Mouse (Mus musculus): ENCODE results near the gene Golga1. TPM values are rescaled to one million over a fixed set of nuclear protein-coding genes. Genes with fewer than 3 reads are reported as not detected.
"Not testable (repeated sequence)": the region's sequence is repeated elsewhere in the genome, so short reads cannot be mapped to it uniquely, and the experiment has no call there.

The Golga1 gene
- 9.4 and 10.4 TPM in 2 replicates for polyA plus RNA-seq (2015; fragmentation: Nextera tagmentation; extraction: Ambion mirVana)

GRCm38 (mm10) chr2:39065400-39065987 is at the start of gene Golga1:
Golga1 (minus strand) TSS chr2:39065541.
- peak within 1 kb of the TSS; percentile 97 for H3K9ac ChIP-seq

GRCm38 (mm10) chr2:39114093-39114492 is 48.8 kb upstream of the Golga1 start:
- Histone ChIP-seq H3K36me3 (replicated peaks) (no peaks in the 10 kb centered on the region), H3K9me3 (replicated peaks) (no peaks in the 10 kb centered on the region), H3K9ac (no peak overlapping the region), H3K4me3 (replicated peaks) (no peak overlapping the region), H3K27me3 (no peaks in the 10 kb centered on the region), H3K27ac (replicated peaks) (no peak overlapping the region), H3K4me1 (replicated peaks) (peaks cover 14% of the 10 kb centered on the region), H3K4me2 (no peak overlapping the region)
- 51% methylated on average over 7 of the region's 7 CpGs for WGBS (ENCODE audit: insufficient replicate concordance)
- ATAC-seq (ENCODE audit: insufficient read depth), result no peak

More at GRCm38 (mm10) chr2:39065400-39065987, at the start of gene Golga1:
- under 1% methylated on average over 50 of the region's 50 CpGs for WGBS (ENCODE audit: insufficient replicate concordance)
- H3K36me3 ChIP-seq (replicated peaks), result peaks cover 24% of the 10 kb centered on the region
- no peaks in the 10 kb centered on the region for H3K9me3 ChIP-seq (replicated peaks)
- H3K4me2 ChIP-seq, result peak within 1 kb of the TSS; percentile 88
- H3K4me3 ChIP-seq (replicated peaks), result peak within 1 kb of the TSS; percentile 99
- H3K27me3 ChIP-seq, result no peaks in the 10 kb centered on the region
- ATAC-seq (ENCODE audit: insufficient read depth), result peak; percentile 95
- H3K4me1 ChIP-seq (replicated peaks), result peaks cover 14% of the 10 kb centered on the region
- H3K27ac ChIP-seq (replicated peaks), result peak within 1 kb of the TSS; percentile 95

- Histone ChIP-seq H3K4me3 (replicated peaks) (no peak overlapping the region), H3K9ac (no peak overlapping the region), H3K36me3 (replicated peaks) (no peaks in the 10 kb centered on the region), H3K4me2 (no peak overlapping the region), H3K9me3 (replicated peaks) (no peaks in the 10 kb centered on the region), H3K27me3 (no peaks in the 10 kb centered on the region), H3K27ac (replicated peaks) (no peak overlapping the region), H3K4me1 (replicated peaks) (peaks cover 11% of the 10 kb centered on the region)
- no peak for ATAC-seq (ENCODE audit: insufficient read depth)
These were observed 45.2 kb upstream of the Golga1 start for GRCm38 (mm10) chr2:39110514-39110913.

GRCm38 (mm10) chr2:39109712-39110111 is 44.4 kb upstream of the Golga1 start:
- not testable (repeated sequence) for H3K4me2 ChIP-seq; H3K4me3 ChIP-seq (replicated peaks); H3K36me3 ChIP-seq (replicated peaks); H3K9ac ChIP-seq; H3K27me3 ChIP-seq; H3K27ac ChIP-seq (replicated peaks); H3K9me3 ChIP-seq (replicated peaks)
- ATAC-seq (ENCODE audit: insufficient read depth), result 0 out of 2 replicates have a peak, but pooled peaks have one; percentile 28
- peaks cover 11% of the 10 kb centered on the region for H3K4me1 ChIP-seq (replicated peaks)

GRCm38 (mm10) chr2:39099951-39100350 is 34.6 kb upstream of the Golga1 start:
- ATAC-seq (ENCODE audit: insufficient read depth); H3K27me3 ChIP-seq; H3K4me2 ChIP-seq; H3K4me3 ChIP-seq (replicated peaks); H3K4me1 ChIP-seq (replicated peaks); H3K9me3 ChIP-seq (replicated peaks); H3K9ac ChIP-seq; H3K27ac ChIP-seq (replicated peaks); H3K36me3 ChIP-seq (replicated peaks): not testable (repeated sequence)
- whole genome bisulfite sequencing (ENCODE audit: insufficient replicate concordance), result 83% methylated on average over 1 of the region's 1 CpGs

GRCm38 (mm10) chr2:39097993-39098392 is 32.7 kb upstream of the Golga1 start:
- no peak for ATAC-seq (ENCODE audit: insufficient read depth)
- Histone ChIP-seq H3K4me2 (no peak overlapping the region), H3K9me3 (replicated peaks) (no peaks in the 10 kb centered on the region)

GRCm38 (mm10) chr2:39091966-39092365 is 26.6 kb upstream of the Golga1 start:
- Histone ChIP-seq H3K27ac (replicated peaks) (no peak overlapping the region), H3K27me3 (no peaks in the 10 kb centered on the region), H3K4me2 (no peak overlapping the region), H3K4me1 (replicated peaks) (no peaks in the 10 kb centered on the region), H3K9me3 (replicated peaks) (no peaks in the 10 kb centered on the region), H3K4me3 (replicated peaks) (no peak overlapping the region), H3K36me3 (replicated peaks) (no peaks in the 10 kb centered on the region), H3K9ac (no peak overlapping the region)
- 67% methylated on average over 1 of the region's 1 CpGs for WGBS (ENCODE audit: insufficient replicate concordance)
- no peak for ATAC-seq (ENCODE audit: insufficient read depth)

More at GRCm38 (mm10) chr2:39097993-39098392, 32.7 kb upstream of the Golga1 start:
- Histone ChIP-seq H3K36me3 (replicated peaks) (no peaks in the 10 kb centered on the region), H3K9ac (no peak overlapping the region), H3K27ac (replicated peaks) (no peak overlapping the region), H3K4me3 (replicated peaks) (no peak overlapping the region), H3K4me1 (replicated peaks) (no peaks in the 10 kb centered on the region), H3K27me3 (no peaks in the 10 kb centered on the region)

GRCm38 (mm10) chr2:39082706-39083105 is 17.4 kb upstream of the Golga1 start:
- Histone ChIP-seq H3K9ac (no peak overlapping the region), H3K27ac (replicated peaks) (no peak overlapping the region), H3K36me3 (replicated peaks) (no peaks in the 10 kb centered on the region), H3K27me3 (no peaks in the 10 kb centered on the region), H3K9me3 (replicated peaks) (no peaks in the 10 kb centered on the region), H3K4me2 (no peak overlapping the region), H3K4me3 (replicated peaks) (no peak overlapping the region), H3K4me1 (replicated peaks) (no peaks in the 10 kb centered on the region)
- ATAC-seq (ENCODE audit: insufficient read depth), result no peak
- 72% methylated on average over 3 of the region's 3 CpGs for WGBS (ENCODE audit: insufficient replicate concordance)

- no peak overlapping the region for H3K9ac ChIP-seq
- H3K9me3 ChIP-seq (replicated peaks), result no peaks in the 10 kb centered on the region
- no peaks in the 10 kb centered on the region for H3K27me3 ChIP-seq
- no peak overlapping the region for H3K4me3 ChIP-seq (replicated peaks)
- no peaks in the 10 kb centered on the region for H3K36me3 ChIP-seq (replicated peaks)
- H3K4me1 ChIP-seq (replicated peaks), result 0 out of 2 replicates have a peak, but pooled peaks cover 2% of the 10 kb centered on the region
- no peak overlapping the region for H3K4me2 ChIP-seq
- no peak for ATAC-seq (ENCODE audit: insufficient read depth)
- H3K27ac ChIP-seq (replicated peaks), result no peak overlapping the region
These were observed 5.3 kb upstream of the Golga1 start for GRCm38 (mm10) chr2:39070666-39071065.

GRCm38 (mm10) chr2:39069096-39069495 is 3.8 kb upstream of the Golga1 start:
- Histone ChIP-seq H3K27ac (replicated peaks) (no peak overlapping the region), H3K36me3 (replicated peaks) (no peaks in the 10 kb centered on the region), H3K27me3 (no peaks in the 10 kb centered on the region), H3K9me3 (replicated peaks) (no peaks in the 10 kb centered on the region), H3K4me3 (replicated peaks) (no peak overlapping the region), H3K9ac (no peak overlapping the region), H3K4me1 (replicated peaks) (peaks cover 11% of the 10 kb centered on the region), H3K4me2 (no peak overlapping the region)
- WGBS (ENCODE audit: insufficient replicate concordance), result 46% methylated on average over 1 of the region's 1 CpGs
- ATAC-seq (ENCODE audit: insufficient read depth), result no peak

GRCm38 (mm10) chr2:39064687-39065399 is 498 bp downstream of the Golga1 start:
- Histone ChIP-seq H3K9me3 (replicated peaks) (no peaks in the 10 kb centered on the region), H3K4me2 (peak overlapping the region; percentile 88), H3K27ac (replicated peaks) (peak overlapping the region; percentile 95), H3K36me3 (replicated peaks) (peaks cover 29% of the 10 kb centered on the region), H3K4me3 (replicated peaks) (peak overlapping the region; percentile 99), H3K9ac (peak overlapping the region; percentile 97), H3K4me1 (replicated peaks) (peaks cover 14% of the 10 kb centered on the region), H3K27me3 (no peaks in the 10 kb centered on the region)
- peak; percentile 81 for ATAC-seq (ENCODE audit: insufficient read depth)
- 1% methylated on average over 25 of the region's 25 CpGs for WGBS (ENCODE audit: insufficient replicate concordance)

GRCm38 (mm10) chr2:39048515-39048914 is 16.8 kb downstream of the Golga1 start:
- WGBS (ENCODE audit: insufficient replicate concordance), result 87% methylated on average over 1 of the region's 1 CpGs
- H3K4me1 ChIP-seq (replicated peaks), result no peaks in the 10 kb centered on the region
- H3K27me3 ChIP-seq, result no peaks in the 10 kb centered on the region
- H3K36me3 ChIP-seq (replicated peaks), result peaks cover 65% of the 10 kb centered on the region
- no peak overlapping the region for H3K4me2 ChIP-seq
- no peak overlapping the region for H3K9ac ChIP-seq
- no peak overlapping the region for H3K27ac ChIP-seq (replicated peaks)
- no peak overlapping the region for H3K4me3 ChIP-seq (replicated peaks)
- no peaks in the 10 kb centered on the region for H3K9me3 ChIP-seq (replicated peaks)
- no peak for ATAC-seq (ENCODE audit: insufficient read depth)

Measured in liver, embryonic 15.5 days (tissue).